Mouse (Mus musculus) midbrain, embryonic 16.5 days (tissue): ENCODE measurements around the gene Zfp36l3. TPM values are rescaled to one million over a fixed set of nuclear protein-coding genes. Genes with fewer than 3 reads are reported as not detected.
"Not testable (repeated sequence)": the region's sequence is repeated elsewhere in the genome, so short reads cannot be mapped to it uniquely, and the experiment has no call there.

Experiments
- ATAC-seq: fragments of 200-750 bp; cut with Nextera tagmentation; 2 replicates; pipeline ENCODE4 v1.8.0; 2017; ENCODE audit warnings: moderate TSS enrichment
- H3K27ac ChIP-seq: fragments of 300-500 bp; sonication (generic); 2 replicates; pipeline ENCODE4 v1.5.1; 2014; ENCODE audit warnings: mild to moderate bottlenecking, low read length, mixed read lengths
- H3K27me3 ChIP-seq: fragments of 300-500 bp; sonication (generic); 2 replicates; pipeline ENCODE4 v1.6.1; 2014; ENCODE audit warnings: low read depth, low read length, mixed read lengths; ENCODE audit not compliant: control insufficient read depth, insufficient read depth
- H3K36me3 ChIP-seq: fragments of 300-500 bp; sonication (generic); 2 replicates; pipeline ENCODE4 v1.6.1; 2014; ENCODE audit warnings: mild to moderate bottlenecking, low read length, moderate library complexity, mixed read lengths; ENCODE audit not compliant: control insufficient read depth, insufficient read depth
- H3K4me1 ChIP-seq: fragments of 300-500 bp; sonication (generic); 2 replicates; pipeline ENCODE4 v1.6.1; 2014; ENCODE audit warnings: mild to moderate bottlenecking, low read length, mixed read lengths; ENCODE audit not compliant: control insufficient read depth, insufficient read depth
- H3K4me2 ChIP-seq: fragments of 300-500 bp; sonication (generic); 2 replicates; pipeline ENCODE4 v1.6.1; 2014; ENCODE audit warnings: mild to moderate bottlenecking, low read length, mixed read lengths
- H3K4me3 ChIP-seq: fragments of 300-500 bp; sonication (generic); 2 replicates; pipeline ENCODE4 v1.5.1; 2014; ENCODE audit warnings: low read depth, mild to moderate bottlenecking, low read length, moderate library complexity, mixed read lengths
- H3K9ac ChIP-seq: fragments of 300-500 bp; sonication (generic); 2 replicates; pipeline ENCODE4 v1.6.1; 2014; ENCODE audit warnings: low read depth, low read length, mixed read lengths
- H3K9me3 ChIP-seq: fragments of 300-500 bp; sonication (generic); replicated peaks from 2 replicates; pipeline ENCODE4 v1.6.1; 2014; ENCODE audit warnings: mild to moderate bottlenecking, low read length, mixed read lengths; ENCODE audit not compliant: control insufficient read depth, poor library complexity, severe bottlenecking
- WGBS: fragments of 180-500 bp; shearing (Covaris S2); extraction: QIAGEN DNeasy Blood & Tissue Kit; methylation state at CpG from one replicate; pipeline ENCODE4 v1.1.7; 2014; 5-methylcytosine and 5-hydroxymethylcytosine counted together
- polyA plus RNA-seq: library from polyadenylated mRNA; unstranded; fragments of >200 nt; fragmentation: Nextera tagmentation; extraction: Ambion mirVana; gene quantifications from 2 replicates; pipeline ENCODE4 v1.2.1, GENCODE M21; 2015

Zfp36l3 gene
- not detected in 2 replicates for polyA plus RNA-seq

- no peak within 1 kb of the TSS for H3K27ac ChIP-seq
- H3K4me1 ChIP-seq = no peaks in the 10 kb centered on the region
- no peaks in the 10 kb centered on the region for H3K27me3 ChIP-seq
- H3K36me3 ChIP-seq = no peaks in the 10 kb centered on the region
- ATAC-seq = no peak
- 93% methylated on average over 12 of the region's 12 CpGs for WGBS
- no peak within 1 kb of the TSS for H3K4me2 ChIP-seq
- H3K9me3 ChIP-seq = no peaks in the 10 kb centered on the region
- H3K4me3 ChIP-seq = no peak within 1 kb of the TSS
- no peak within 1 kb of the TSS for H3K9ac ChIP-seq
Observed at GRCm38 (mm10) chrX:53776276-53776675, at the start of gene Zfp36l3. Gene Zfp36l3, minus strand, starts transcription at chrX:53776394.

- no peak for ATAC-seq
- no peak overlapping the region for H3K4me3 ChIP-seq
- H3K4me2 ChIP-seq = no peak overlapping the region
- no peaks in the 10 kb centered on the region for H3K9me3 ChIP-seq
- H3K9ac ChIP-seq = no peak overlapping the region
- no peak overlapping the region for H3K27ac ChIP-seq
- H3K27me3 ChIP-seq = no peaks in the 10 kb centered on the region
- WGBS = 37% methylated on average over 3 of the region's 3 CpGs
- no peaks in the 10 kb centered on the region for H3K4me1 ChIP-seq
- no peaks in the 10 kb centered on the region for H3K36me3 ChIP-seq
Observed at GRCm38 (mm10) chrX:53799074-53799473, 22.9 kb upstream of the Zfp36l3 start.

GRCm38 (mm10) chrX:53797519-53797918 lies 21.3 kb upstream of the Zfp36l3 start, which contains the start of gene Xlr:
Gene Xlr, minus strand, starts transcription at chrX:53797706.
- H3K36me3 ChIP-seq, H3K4me3 ChIP-seq, H3K9me3 ChIP-seq, H3K27ac ChIP-seq, H3K4me2 ChIP-seq, ATAC-seq, H3K4me1 ChIP-seq, H3K27me3 ChIP-seq, H3K9ac ChIP-seq: not testable (repeated sequence)
- WGBS = 87% methylated on average over 11 of the region's 11 CpGs

- WGBS = 94% methylated on average over 16 of the region's 16 CpGs
- Histone ChIP-seq H3K4me2 (no peak within 1 kb of the TSS), H3K9ac (no peak within 1 kb of the TSS), H3K4me1 (no peaks in the 10 kb centered on the region), H3K27ac (no peak within 1 kb of the TSS), H3K9me3 (peaks cover 4% of the 10 kb centered on the region; the same call in 1 of the 2 replicates), H3K4me3 (no peak within 1 kb of the TSS), H3K27me3 (no peaks in the 10 kb centered on the region), H3K36me3 (no peaks in the 10 kb centered on the region)
- ATAC-seq = no peak
Observed at GRCm38 (mm10) chrX:53757736-53758135, 18.5 kb downstream of the Zfp36l3 start, which contains the start of gene 1700013H16Rik. Gene 1700013H16Rik, minus strand, starts transcription at chrX:53757831.

GRCm38 (mm10) chrX:53752851-53753250 lies 23.3 kb downstream of the Zfp36l3 start:
- Histone ChIP-seq H3K9me3 (peaks cover 4% of the 10 kb centered on the region; the same call in 1 of the 2 replicates), H3K4me2 (no peak overlapping the region), H3K27me3 (no peaks in the 10 kb centered on the region), H3K36me3 (no peaks in the 10 kb centered on the region), H3K4me1 (no peaks in the 10 kb centered on the region), H3K4me3 (no peak overlapping the region), H3K27ac (no peak overlapping the region), H3K9ac (no peak overlapping the region)
- no peak for ATAC-seq
- 85% methylated on average over 1 of the region's 1 CpGs for WGBS

GRCm38 (mm10) chrX:53728967-53729366 lies 47.2 kb downstream of the Zfp36l3 start:
- no peak overlapping the region for H3K9ac ChIP-seq
- 96% methylated on average over 2 of the region's 2 CpGs for WGBS
- no peaks in the 10 kb centered on the region for H3K36me3 ChIP-seq
- no peaks in the 10 kb centered on the region for H3K4me1 ChIP-seq
- no peaks in the 10 kb centered on the region for H3K9me3 ChIP-seq
- no peaks in the 10 kb centered on the region for H3K27me3 ChIP-seq
- H3K4me2 ChIP-seq = no peak overlapping the region
- ATAC-seq = no peak
- no peak overlapping the region for H3K27ac ChIP-seq
- H3K4me3 ChIP-seq = no peak overlapping the region

- H3K4me1 ChIP-seq = no peaks in the 10 kb centered on the region
- H3K4me3 ChIP-seq = no peak within 1 kb of the TSS
- ATAC-seq = no peak
- no peaks in the 10 kb centered on the region for H3K9me3 ChIP-seq
- H3K4me2 ChIP-seq = no peak within 1 kb of the TSS
- H3K27me3 ChIP-seq = no peaks in the 10 kb centered on the region
- H3K27ac ChIP-seq = no peak within 1 kb of the TSS
- 80% methylated on average over 11 of the region's 11 CpGs for WGBS
- H3K36me3 ChIP-seq = no peaks in the 10 kb centered on the region
- no peak within 1 kb of the TSS for H3K9ac ChIP-seq
Observed at GRCm38 (mm10) chrX:53724596-53724995, 51.6 kb downstream of the Zfp36l3 start, which contains the start of gene 4930502E18Rik. Gene 4930502E18Rik, plus strand, starts transcription at chrX:53724826.

Other genes starting within 250 kb of the Zfp36l3 start
- gene Rtl8c, start 168.4 kb downstream of the Zfp36l3 start, polyA plus RNA-seq = 229 and 233 TPM in 2 replicates
- gene Gm14597, start 167.4 kb downstream of the Zfp36l3 start, polyA plus RNA-seq = 0.76 TPM in 1 of 2 replicates, not detected in the other
- gene Rtl8a, start 132.7 kb downstream of the Zfp36l3 start, polyA plus RNA-seq = 218 and 231 TPM in 2 replicates
- gene Rtl8b, start 106.0 kb downstream of the Zfp36l3 start, polyA plus RNA-seq = 179 and 185 TPM in 2 replicates
- 0.19 and 0.29 TPM in 2 replicates for gene 4930502E18Rik, start 51.6 kb downstream of the Zfp36l3 start, polyA plus RNA-seq
- gene 1700013H16Rik, start 18.6 kb downstream of the Zfp36l3 start, polyA plus RNA-seq = not detected in 2 replicates
- 1.6 and 2.8 TPM in 2 replicates for gene Xlr, start 21.3 kb upstream of the Zfp36l3 start, polyA plus RNA-seq